Mouse (Mus musculus): Measurements from ENCODE around the gene Tlr13.
A peak's percentile ranks its signal among the peaks of the same experiment; 100 is the strongest.

The Tlr13 gene

DNA sequence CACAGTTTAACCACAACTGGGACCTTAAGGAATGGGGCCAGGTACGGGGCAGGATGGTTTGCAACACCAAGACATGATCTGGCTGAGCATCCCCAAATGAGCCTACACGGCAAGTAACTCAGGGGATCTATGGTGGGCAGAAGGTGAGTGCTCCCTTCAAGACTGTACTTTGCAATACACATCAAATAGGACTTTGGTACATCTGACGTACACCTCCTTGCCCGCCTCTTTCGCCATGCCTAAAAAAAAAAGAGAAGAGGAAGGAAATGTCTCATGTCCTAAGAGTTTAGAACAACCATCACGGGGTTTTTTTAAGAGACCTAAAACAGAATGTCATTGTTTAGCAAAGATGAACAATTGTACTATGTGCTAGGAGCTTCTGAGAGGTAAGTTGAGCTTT lies at the start of gene Tlr13:
Tlr13 (plus strand) TSS at position 269 of the 400 bp plus-strand sequence.
- no peak for DNase-seq (ENCODE audit: extremely low read depth, insufficient read length, low spot score)

DNA sequence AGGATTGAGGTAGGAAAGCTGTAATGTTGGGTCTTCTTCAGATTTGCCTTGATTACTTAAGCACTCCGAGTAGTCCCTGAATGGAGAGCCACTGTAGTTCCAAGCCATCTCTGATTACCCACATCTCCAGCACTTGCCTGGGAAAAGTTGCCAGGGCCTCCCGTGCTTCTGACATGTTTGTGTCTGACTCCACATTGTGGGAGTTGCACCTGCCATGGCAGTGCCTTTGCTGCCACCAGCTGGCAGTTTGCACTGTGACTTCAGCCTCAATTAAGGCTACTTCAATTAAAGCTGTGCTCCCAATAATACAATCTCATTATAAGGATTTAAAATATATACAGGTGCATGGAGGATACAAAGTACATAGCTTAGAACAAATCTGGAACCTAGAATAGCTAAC lies 37.5 kb upstream of the Tlr13 start:
- no peak for DNase-seq (ENCODE audit: extremely low read depth, insufficient read length, low spot score)

DNA sequence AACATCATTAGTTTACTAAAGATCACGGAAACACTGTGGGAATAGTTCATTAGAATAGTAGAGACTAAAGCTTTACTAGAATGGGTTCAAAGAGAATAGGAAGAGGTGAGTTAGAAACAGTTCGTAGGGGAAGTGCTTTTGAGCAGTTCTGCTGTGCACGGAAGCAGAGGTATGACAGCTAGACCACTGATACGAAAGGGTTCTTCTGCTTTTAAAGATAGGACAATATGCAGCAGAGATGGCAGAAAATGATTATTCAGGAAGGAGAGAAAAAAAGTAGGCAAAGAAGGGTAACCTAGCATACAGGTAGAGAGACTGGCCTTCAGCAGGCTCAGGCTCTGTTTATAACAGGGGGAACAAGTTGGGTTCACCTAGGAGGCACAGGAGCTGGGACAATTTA lies 29.1 kb upstream of the Tlr13 start:
- no peak for DNase-seq (ENCODE audit: extremely low read depth, insufficient read length, low spot score)

DNA sequence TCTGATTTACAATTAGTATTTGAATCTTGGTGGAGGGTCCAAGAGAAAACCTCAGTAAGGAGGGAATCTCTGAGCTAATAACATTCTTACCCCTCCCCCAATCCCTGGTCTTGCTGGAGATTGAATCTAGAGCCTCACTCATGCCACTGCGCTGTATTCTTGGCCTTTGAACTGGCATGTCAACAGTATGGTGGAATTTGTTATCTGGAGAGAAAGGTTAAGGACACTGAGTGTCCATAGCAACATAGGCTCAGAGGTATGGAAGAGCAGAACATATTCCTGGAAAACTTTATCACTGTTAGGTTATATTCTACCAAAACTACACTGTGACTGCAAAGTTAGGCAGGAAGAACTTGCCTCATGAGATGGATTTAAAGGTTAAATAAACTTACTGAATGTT lies 28.3 kb upstream of the Tlr13 start:
- no peak for DNase-seq (ENCODE audit: extremely low read depth, insufficient read length, low spot score)

DNA sequence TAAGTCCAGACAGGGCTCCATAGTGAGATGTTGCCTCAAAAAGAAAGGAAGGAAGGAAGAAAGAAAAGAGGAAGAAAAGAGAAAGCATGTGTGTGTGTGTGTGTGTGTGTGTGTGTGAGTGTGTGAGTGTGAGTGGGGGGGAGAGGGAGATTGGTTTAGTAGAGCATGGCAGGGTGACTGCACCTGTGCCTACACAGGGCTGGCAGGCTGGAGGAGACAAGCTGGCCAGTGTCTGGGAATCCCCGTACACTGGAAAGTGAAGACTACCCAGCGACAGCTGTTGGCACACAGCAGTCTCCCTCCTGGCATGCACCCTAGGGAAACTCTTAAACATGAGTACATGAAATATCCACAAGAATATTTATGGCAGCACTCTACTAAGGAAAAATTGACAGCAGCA lies 20.2 kb upstream of the Tlr13 start:
- DNase-seq (ENCODE audit: extremely low read depth, insufficient read length, low spot score), result no peak

DNA sequence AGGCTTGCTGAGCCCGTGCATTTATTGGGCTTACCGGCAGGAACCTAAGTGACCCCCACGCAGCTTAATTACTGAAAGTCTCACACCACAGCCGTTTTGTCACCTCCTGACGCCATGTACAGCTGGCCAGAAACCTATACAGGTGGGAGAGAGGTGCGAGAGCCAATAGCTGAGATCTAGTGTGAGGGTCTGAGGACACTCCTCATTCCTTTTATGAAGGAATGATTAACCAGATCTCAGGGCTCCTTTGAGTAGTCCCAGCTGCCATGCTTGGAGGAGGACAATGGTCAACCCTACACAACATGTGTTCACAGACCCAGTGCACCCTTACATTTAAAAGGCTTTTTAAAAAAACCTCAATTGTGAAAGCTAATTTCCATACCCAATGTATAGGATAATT lies 14.7 kb upstream of the Tlr13 start:
- DNase-seq (ENCODE audit: extremely low read depth, insufficient read length, low spot score), result no peak

DNA sequence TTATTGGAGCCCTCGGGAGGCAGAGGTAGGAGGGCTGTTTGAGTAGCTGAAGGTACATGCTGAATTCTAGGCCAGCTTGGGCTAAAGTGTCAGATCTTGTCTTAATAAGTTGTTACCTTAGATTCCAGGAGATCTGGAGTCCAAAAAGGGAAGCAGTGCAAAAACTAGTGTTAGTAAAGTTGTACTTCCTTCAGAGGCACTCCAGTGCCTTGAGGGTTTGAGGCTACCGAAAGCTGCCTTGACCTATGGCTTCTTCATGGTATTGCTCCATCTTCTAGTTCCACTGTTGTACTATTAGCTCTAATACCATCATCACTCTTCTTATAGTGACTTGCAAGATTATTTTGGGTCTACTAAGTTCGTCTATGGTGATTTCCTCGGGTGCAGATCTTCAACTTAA lies 13.1 kb upstream of the Tlr13 start:
- DNase-seq (ENCODE audit: extremely low read depth, insufficient read length, low spot score), result no peak

DNA sequence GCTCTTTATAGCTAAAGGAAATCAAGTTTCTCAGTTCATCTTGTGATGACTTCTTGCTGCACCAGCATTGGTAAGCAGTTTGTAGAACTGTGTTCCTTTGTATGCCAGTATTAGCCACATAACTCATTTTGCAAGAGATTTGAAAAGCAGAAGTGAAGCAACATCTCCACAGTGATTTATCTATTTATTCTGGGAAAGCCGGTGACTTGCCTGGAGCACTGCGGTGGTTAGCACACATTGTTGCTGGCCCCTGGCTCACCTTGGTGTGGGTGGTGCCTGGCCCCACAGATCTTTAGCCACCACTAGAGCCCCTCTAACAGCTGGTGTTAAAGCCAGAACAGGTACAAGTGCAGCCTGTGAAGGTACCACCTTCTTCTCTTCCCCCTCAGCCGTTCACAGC lies 8.1 kb upstream of the Tlr13 start:
- DNase-seq (ENCODE audit: extremely low read depth, insufficient read length, low spot score), result peak; percentile 0

DNA sequence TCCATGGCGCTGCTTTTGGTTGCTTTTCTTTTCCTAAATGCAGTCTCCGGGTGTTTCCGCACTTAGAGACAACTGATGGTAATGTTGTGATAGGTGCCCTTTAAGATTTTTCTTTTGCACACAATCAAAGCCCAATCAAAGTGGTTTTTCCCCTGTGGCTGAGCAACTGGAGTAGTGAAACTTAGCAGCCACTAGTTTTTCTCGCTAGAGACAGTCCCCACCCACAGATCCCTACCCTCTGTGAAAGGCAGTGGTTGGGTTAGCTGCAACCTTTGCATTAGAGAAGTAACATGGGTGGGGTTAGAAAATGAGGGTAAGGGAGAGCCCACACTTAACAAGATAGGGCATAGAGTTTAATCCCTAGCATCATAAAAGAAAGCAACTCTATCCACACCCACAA lies 7.5 kb upstream of the Tlr13 start:
- DNase-seq (ENCODE audit: extremely low read depth, insufficient read length, low spot score), result no peak

DNA sequence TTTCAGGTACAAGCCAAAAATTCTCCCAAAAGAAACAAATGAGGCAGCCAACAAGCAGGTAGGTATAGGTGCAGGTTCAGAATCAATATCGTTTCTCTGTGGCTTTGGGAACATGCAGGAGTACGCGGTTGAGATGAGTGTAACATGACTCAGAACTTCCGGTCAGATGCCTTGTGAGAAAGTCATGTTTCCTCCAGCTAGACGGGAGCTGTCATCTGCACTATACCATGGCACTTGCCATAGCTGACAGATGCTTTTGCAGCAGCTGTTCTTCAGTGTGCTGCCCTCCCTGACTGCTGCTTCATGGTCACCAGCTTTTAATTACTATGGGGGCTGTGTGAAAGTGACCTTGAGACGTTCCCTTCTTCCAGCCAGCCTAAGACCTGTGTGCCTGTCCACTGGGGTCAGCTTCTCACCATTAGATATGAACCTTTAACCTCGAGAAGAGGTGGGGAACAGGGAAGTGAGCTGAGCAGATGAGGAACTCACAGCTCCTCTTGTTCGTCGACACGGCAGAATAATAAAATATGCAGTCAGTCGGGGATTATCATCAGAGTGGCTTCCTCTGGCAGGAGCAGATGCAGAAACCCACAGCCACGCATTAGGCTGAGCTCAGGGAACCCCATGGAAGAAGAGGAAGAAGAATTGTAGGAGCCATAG lies 7.0 kb upstream of the Tlr13 start:
- peak; percentile 33 for DNase-seq (ENCODE audit: extremely low read depth, insufficient read length, low spot score)

DNA sequence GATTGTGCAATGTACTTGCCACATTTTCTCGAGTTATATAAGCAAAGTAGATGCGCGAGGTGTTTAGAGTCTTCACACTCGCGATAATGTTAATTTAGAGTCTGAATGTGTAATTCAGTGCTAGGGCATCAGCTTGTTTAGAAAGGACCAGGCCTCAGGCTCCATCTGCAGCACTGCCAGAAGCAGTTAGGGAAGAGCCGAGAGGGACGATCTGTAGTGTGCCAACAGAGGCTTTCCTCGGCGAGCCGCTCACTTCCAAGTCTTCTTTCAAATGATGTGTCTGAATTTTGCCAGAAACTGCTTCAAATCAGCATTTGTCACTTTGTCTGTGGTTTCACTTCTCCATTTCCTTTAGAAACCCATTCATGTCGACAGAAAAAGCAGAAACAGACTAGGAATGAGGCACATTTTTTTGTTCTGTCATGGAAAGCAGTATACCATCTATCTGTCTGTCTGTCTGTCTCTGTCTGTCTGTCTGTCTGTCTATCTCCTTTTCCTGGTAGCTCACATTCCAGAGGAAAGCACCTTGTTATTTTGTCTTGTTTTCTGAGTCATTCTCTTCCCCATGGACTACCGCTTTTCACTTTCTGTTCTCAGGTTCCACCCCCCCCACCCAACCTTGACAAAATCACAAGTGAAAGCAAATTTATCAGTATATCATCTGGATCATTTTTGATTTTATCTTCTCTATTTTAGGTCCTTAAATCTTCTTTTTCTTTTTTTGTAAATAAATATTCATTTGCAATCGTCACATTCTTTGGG lies 3.5 kb upstream of the Tlr13 start:
- DNase-seq (ENCODE audit: extremely low read depth, insufficient read length, low spot score), result no peak

DNA sequence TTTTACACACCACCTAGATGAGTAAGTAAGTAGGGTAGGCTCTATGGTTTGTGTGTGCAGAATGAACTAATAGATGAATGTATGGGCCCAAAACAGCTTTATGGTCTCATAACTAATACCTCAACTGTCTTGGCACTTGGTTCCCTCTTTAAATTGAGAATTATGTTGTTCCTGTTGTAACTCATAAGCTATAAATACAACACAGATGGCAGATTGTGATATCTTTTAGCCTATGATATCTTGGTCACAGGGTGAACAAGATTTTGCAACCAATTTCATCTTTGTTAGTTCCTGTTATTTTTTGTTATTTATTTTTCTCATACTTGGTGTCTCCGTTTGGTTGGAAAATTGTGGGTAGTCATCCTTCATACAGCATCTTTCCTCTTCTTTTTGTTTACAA lies 5.2 kb downstream of the Tlr13 start:
- no peak for DNase-seq (ENCODE audit: extremely low read depth, insufficient read length, low spot score)

DNA sequence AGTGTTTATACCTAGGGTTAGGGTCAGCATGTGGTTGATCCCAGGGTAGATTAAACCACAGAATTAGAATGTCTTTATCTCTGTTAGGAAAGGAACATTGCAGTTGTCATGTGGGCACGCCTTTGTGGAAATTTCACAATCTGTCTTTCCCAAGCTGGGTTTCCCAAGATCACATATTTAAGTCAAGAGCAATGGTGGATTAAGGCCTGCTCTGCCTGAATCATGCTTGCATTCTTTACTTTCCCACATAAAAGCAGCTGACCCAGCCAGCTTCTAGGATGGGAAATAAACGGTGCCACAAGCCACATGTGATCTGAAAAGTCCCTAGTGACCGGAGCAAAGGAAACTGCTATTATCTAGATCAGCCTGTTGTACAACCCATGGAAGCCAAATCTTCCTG lies 6.5 kb downstream of the Tlr13 start:
- peak; percentile 30 for DNase-seq (ENCODE audit: extremely low read depth, insufficient read length, low spot score)

DNA sequence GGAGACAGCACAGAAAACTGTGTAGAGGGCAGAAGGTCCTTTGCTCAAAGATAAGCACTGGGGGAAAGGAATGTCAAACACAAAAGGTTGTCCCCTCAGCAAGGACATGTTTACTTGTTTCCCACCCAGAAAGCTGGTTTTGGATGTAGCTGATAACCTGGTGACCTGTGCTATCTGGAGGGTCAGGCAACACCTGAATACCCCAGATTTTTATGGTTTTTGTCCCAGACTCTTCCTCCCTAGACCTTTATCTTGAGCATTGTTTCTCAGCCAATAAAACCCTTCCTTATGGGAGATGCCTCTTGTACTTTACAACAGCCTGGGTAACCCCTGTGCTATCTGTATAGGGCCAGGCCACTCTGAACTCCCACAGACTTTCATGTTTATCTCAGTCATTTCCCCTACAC lies 11.2 kb downstream of the Tlr13 start:
- no peak for DNase-seq (ENCODE audit: extremely low read depth, insufficient read length, low spot score)

DNA sequence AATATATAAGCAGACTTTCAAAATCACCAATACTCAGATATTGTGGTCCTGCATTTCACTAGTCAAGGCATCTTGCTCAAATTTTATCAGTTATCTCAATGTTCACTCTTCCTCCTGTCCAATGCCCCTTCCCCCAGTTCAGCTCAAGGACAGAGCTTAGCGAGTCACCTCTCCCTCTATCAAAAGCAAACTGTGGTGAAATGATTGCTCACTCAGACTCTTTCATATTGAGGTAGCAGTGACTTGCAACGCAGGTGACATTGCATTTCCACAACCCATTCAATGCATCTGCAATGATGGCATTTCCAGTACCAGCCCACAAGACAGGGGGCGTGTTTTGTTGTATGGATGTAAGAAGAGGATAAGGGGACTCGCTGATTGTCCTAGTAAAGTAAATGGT lies 12.9 kb downstream of the Tlr13 start:
- no peak for DNase-seq (ENCODE audit: extremely low read depth, insufficient read length, low spot score)

DNA sequence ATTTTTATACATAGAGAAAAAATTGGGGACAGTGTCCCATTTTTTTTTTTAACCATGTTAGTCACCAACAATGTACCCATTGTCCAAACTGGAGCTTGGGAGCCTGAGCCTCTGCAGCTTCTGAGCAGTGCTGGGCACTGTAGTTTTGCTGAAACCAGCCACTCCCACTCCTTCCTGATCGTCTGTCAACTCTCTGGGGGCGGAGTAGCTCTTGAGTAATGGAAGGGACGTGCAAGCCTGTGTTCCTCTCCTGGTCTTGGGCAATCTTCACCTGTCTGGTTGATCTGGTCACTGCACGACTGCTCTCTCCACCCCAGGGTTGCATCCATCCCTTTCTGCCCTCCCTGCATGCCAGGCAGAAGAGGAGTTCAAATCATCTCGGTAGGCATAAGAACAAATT lies 21.0 kb downstream of the Tlr13 start:
- DNase-seq (ENCODE audit: extremely low read depth, insufficient read length, low spot score), result no peak

DNA sequence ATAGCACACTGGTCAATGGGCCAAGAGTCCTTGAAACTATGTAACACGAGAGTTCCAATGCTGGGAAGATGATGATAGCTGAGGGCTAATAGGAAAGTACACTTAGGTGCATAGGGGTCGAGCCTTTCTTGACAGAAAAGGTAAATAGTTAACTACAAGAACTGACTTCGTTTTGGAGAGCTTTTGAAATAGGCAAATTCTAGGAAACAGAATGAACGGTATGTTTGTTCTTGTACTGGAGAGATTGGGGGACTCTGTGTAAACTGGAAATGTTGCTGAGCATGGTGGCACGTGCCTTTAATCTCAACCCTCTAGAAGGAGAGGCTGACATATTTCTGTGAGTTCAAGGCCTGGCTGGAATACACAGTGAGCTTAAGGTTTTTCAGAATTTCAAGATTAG lies 21.6 kb downstream of the Tlr13 start:
- no peak for DNase-seq (ENCODE audit: extremely low read depth, insufficient read length, low spot score)

DNA sequence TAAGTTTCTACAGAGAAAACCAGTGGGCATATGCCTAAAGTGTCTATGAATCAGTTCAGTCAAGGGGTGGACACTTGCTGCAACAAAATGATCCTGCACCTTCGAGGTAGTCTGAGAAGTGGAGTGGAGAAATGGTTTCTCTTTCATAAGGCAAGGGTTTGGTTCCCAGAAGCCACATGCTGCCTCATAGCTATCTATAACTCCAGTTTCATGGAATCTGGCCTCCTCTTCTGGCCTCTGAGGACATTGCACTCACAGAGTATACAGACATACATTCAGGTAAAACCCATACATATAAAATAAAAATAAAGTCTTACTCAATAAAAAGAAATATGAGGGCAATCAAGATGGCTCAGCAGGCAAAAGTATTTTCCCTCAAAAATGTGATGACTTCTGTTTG lies 22.1 kb downstream of the Tlr13 start:
- DNase-seq (ENCODE audit: extremely low read depth, insufficient read length, low spot score), result peak; percentile 18

DNA sequence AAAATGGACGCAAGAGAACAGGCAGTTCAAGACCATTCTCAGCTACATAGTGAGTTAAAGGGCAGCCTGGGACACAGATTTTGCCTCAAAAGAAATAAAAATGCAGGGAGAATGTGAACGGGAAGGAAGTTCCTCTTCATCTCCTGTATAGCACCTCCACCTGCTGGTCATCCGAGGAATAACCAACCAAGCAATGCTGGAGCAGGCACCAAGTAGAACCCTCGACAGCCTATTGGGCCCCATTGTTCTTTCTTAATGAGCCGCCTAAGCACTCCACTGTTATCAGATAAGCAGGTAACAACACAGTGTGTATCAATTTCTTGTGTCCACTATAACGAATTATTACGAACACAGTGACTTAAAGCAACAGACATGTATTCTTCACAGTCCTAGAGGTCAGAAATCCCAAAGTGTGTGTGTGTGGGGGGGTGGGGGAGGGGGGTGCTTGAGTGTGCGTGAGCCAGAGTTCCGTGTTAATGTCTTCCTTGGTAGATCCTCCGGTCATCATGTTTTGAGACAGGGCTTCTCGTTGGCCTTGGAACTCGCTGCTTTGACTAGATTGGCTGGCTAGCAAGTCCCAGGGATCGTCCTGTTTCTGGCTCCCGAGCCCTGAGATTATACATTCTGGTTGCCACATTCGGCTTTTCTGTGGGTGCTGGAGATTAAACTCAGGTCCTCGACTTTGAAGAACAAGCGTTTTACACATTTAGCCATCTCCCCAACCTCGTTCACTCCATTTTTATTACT lies 28.3 kb downstream of the Tlr13 start:
- DNase-seq (ENCODE audit: extremely low read depth, insufficient read length, low spot score), result peak; percentile 53

DNA sequence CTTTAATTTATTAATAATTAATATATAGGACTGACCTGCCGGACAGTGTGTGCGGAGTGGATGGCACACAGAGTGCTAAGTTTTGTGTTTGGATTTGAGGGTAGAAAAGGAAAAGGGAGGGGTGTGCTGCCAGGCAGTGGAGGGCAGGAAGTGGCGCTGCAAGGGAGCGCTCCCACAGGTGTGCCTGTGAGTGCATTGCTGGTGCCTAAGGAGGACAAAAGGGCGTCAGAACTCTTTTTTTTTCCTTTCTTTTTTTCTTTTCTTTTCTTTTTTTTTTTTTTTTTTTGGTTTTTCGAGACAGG lies 28.8 kb downstream of the Tlr13 start:
- no peak for DNase-seq (ENCODE audit: extremely low read depth, insufficient read length, low spot score)

DNA sequence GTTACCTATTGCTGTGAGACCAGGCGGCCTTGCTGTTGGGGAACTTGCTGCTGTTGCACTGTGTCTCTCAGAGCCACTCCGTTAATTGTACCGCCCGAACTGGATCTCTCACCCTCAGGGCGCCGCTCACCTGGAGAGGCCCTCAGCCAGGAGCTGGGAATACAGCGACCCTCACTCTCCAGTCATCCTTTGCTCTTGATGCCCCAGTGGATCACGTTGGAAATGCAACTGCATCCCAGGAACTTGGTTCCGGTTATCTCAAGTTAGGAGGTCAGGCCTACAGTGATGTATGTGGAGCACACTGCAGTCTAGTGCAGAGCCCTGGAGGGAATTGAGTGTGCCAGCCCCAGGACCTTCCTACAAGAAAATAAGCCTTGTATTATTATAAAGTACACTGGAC lies 33.3 kb downstream of the Tlr13 start:
- no peak for DNase-seq (ENCODE audit: extremely low read depth, insufficient read length, low spot score)

DNA sequence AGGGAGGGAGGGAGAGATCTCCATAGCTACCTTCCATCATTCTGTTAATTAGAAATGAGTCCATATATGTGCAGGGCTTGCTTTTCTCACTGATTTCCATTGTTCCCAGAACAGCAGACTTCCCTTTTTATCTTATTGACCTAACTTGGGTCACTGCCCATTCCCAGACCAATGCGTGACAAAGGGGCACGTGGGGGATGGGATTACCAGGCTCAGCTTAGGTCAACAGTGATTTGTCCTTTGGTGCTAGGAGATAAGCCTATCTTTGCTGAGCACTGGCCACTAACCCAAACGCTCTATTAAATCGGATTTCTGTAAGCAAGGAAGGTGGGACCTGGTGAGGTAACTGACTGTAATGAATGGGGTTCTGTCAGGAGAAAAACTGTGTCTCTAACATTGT lies 41.3 kb downstream of the Tlr13 start:
- DNase-seq (ENCODE audit: extremely low read depth, insufficient read length, low spot score), result no peak
